Mouse (Mus musculus): ENCODE measurements at regions not wholly inside any gene's neighbourhood (a gene's known extent, or its start where the extent isn't known, plus 50 kb on each side); places are given as distances from the start of the nearest gene placed in this dataset.

- H3K4me3 ChIP-seq (replicated peaks; ENCODE audit: low read depth, low read length) = no peak overlapping the region
- DNase-seq (ENCODE audit: low spot score) (no peak), ATAC-seq (replicated peaks; ENCODE audit: low FRiP score, low read depth) (no peak)
- H3K27me3 ChIP-seq (ENCODE audit: insufficient read depth, low read length) = no peaks in the 10 kb centered on the region
- H3K4me2 ChIP-seq (ENCODE audit: low read length) = no peak overlapping the region
- 0 out of 2 replicates have a peak, but pooled peaks cover 2% of the 10 kb centered on the region for H3K4me1 ChIP-seq (replicated peaks; ENCODE audit: insufficient read depth, low read length)
- H3K27ac ChIP-seq = no peak overlapping the region
- no peak overlapping the region for H3K9ac ChIP-seq (ENCODE audit: low read depth, low read length)
- H3K9me3 ChIP-seq (replicated peaks; ENCODE audit: low read length) = no peaks in the 10 kb centered on the region
- TF ChIP-seq CTCF (IDR thresholded peaks at IDR 0.05; ENCODE audit: low read depth) = no peak
- no peaks in the 10 kb centered on the region for H3K36me3 ChIP-seq (ENCODE audit: insufficient read depth, low read length)
Observed at GRCm38 (mm10) chr8:116269393-116269792, 235.4 kb upstream of the Dynlrb2 start.

- Histone ChIP-seq H3K9me3 (replicated peaks; ENCODE audit: low read length) (no peaks in the 10 kb centered on the region), H3K4me3 (replicated peaks; ENCODE audit: low read depth, low read length) (no peak overlapping the region), H3K27me3 (ENCODE audit: insufficient read depth, low read length) (no peaks in the 10 kb centered on the region), H3K36me3 (ENCODE audit: insufficient read depth, low read length) (no peaks in the 10 kb centered on the region), H3K9ac (ENCODE audit: low read depth, low read length) (no peak overlapping the region), H3K27ac (no peak overlapping the region), H3K4me2 (ENCODE audit: low read length) (no peak overlapping the region), H3K4me1 (replicated peaks; ENCODE audit: insufficient read depth, low read length) (0 out of 2 replicates have a peak, but pooled peaks cover 2% of the 10 kb centered on the region)
- no peak for TF ChIP-seq CTCF (IDR thresholded peaks at IDR 0.05; ENCODE audit: low read depth)
- no peak for DNase-seq (ENCODE audit: low spot score)
- WGBS = 87% methylated on average over 2 of the region's 2 CpGs
- no peak for ATAC-seq (replicated peaks; ENCODE audit: low FRiP score, low read depth)
Observed at GRCm38 (mm10) chr8:116268685-116269084, 236.1 kb upstream of the Dynlrb2 start.

DNA sequence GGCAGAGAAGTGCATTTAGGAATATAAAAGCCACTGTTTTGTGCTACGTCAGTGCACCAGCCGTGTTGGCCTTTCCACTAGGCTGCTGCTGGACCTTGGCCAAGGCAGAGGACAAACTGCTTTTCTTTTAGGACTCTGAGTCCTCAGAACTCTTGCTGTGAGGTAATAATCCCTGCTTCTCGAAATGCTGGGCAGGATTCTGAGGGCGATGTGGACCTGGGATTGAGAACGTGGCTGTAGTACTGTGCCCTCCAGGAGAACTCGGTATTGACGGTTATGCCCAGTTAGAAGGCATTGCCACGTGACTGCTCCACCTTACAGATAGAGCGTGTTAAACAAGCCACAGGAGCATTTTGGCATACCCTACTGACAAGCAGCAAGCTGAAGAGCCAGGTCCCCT, 236.6 kb upstream of the Dynlrb2 start:
- Histone ChIP-seq H3K36me3 (ENCODE audit: insufficient read depth, low read length) (no peaks in the 10 kb centered on the region), H3K9ac (ENCODE audit: low read depth, low read length) (no peak overlapping the region), H3K4me1 (replicated peaks; ENCODE audit: insufficient read depth, low read length) (0 out of 2 replicates have a peak, but pooled peaks cover 2% of the 10 kb centered on the region), H3K4me3 (replicated peaks; ENCODE audit: low read depth, low read length) (no peak overlapping the region), H3K27me3 (ENCODE audit: insufficient read depth, low read length) (no peaks in the 10 kb centered on the region), H3K4me2 (ENCODE audit: low read length) (no peak overlapping the region), H3K27ac (no peak overlapping the region), H3K9me3 (replicated peaks; ENCODE audit: low read length) (no peaks in the 10 kb centered on the region)
- 69% methylated on average over 9 of the region's 9 CpGs for WGBS
- TF ChIP-seq CTCF (IDR thresholded peaks at IDR 0.05; ENCODE audit: low read depth) = no peak
- ATAC-seq (replicated peaks; ENCODE audit: low FRiP score, low read depth) = peak; percentile 51; the same call in 1 of the 2 replicates
- DNase-seq (ENCODE audit: low spot score) = no peak

- H3K9ac ChIP-seq (ENCODE audit: low read depth, low read length) = no peak overlapping the region
- no peak for TF ChIP-seq CTCF (IDR thresholded peaks at IDR 0.05; ENCODE audit: low read depth)
- ATAC-seq (replicated peaks; ENCODE audit: low FRiP score, low read depth) = no peak
- 0 out of 2 replicates have a peak, but pooled peaks cover 2% of the 10 kb centered on the region for H3K4me1 ChIP-seq (replicated peaks; ENCODE audit: insufficient read depth, low read length)
- 73% methylated on average over 4 of the region's 4 CpGs for WGBS
- DNase-seq (ENCODE audit: low spot score) = no peak
- H3K27me3 ChIP-seq (ENCODE audit: insufficient read depth, low read length) = no peaks in the 10 kb centered on the region
- no peaks in the 10 kb centered on the region for H3K9me3 ChIP-seq (replicated peaks; ENCODE audit: low read length)
- H3K4me2 ChIP-seq (ENCODE audit: low read length) = no peak overlapping the region
- no peak overlapping the region for H3K4me3 ChIP-seq (replicated peaks; ENCODE audit: low read depth, low read length)
- H3K36me3 ChIP-seq (ENCODE audit: insufficient read depth, low read length) = no peaks in the 10 kb centered on the region
- no peak overlapping the region for H3K27ac ChIP-seq
Observed at GRCm38 (mm10) chr8:116267021-116267420, 237.8 kb upstream of the Dynlrb2 start.

DNA sequence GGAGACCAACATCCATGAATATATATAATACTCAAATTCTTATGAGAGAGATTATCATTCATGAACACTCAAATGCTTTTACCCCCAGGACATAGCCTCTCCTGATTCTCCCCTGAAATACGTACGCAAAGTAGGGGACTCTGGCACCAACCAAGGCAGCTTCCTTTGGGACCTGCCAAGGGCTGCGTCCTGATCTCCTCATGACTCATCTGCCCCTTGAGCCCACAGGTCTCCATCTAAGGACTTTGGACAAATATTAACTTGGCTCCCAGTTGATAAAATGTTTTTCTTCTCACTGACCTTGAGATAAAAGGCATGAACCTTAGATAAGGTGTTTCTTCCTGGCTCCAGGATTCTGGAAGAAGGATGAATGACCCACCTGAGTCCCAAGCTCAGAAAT, 239.2 kb upstream of the Dynlrb2 start:
- ATAC-seq (replicated peaks; ENCODE audit: low FRiP score, low read depth) (no peak), DNase-seq (ENCODE audit: low spot score) (no peak)
- no peaks in the 10 kb centered on the region for H3K9me3 ChIP-seq (replicated peaks; ENCODE audit: low read length)
- H3K4me2 ChIP-seq (ENCODE audit: low read length) = no peak overlapping the region
- 76% methylated on average over 3 of the region's 3 CpGs for WGBS
- H3K27me3 ChIP-seq (ENCODE audit: insufficient read depth, low read length) = no peaks in the 10 kb centered on the region
- H3K27ac ChIP-seq = no peak overlapping the region
- no peak for TF ChIP-seq CTCF (IDR thresholded peaks at IDR 0.05; ENCODE audit: low read depth)
- H3K4me3 ChIP-seq (replicated peaks; ENCODE audit: low read depth, low read length) = no peak overlapping the region
- no peaks in the 10 kb centered on the region for H3K36me3 ChIP-seq (ENCODE audit: insufficient read depth, low read length)
- no peak overlapping the region for H3K9ac ChIP-seq (ENCODE audit: low read depth, low read length)
- 0 out of 2 replicates have a peak, but pooled peaks cover 6% of the 10 kb centered on the region for H3K4me1 ChIP-seq (replicated peaks; ENCODE audit: insufficient read depth, low read length)

DNA sequence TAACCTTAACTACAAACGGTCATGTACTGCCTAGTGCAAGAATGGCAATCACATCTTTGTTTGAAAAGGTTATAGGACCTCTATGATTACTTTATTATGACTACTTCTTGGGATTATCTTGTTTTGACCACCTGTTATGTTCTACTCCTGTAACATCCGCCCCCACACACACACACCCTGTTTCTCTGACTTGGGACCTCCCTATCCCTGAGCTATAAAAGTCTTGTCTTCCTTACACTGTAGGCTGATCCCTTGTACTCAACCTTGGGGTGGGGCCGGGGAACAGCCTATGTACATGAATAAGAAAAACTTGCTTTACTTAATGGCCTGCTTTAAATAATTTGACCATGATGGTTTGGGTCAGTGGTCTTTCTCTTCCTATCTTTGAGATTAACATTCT, 240.7 kb upstream of the Dynlrb2 start:
- ATAC-seq (replicated peaks; ENCODE audit: low FRiP score, low read depth) = no peak
- Histone ChIP-seq H3K4me3 (replicated peaks; ENCODE audit: low read depth, low read length) (no peak overlapping the region), H3K9ac (ENCODE audit: low read depth, low read length) (no peak overlapping the region), H3K36me3 (ENCODE audit: insufficient read depth, low read length) (no peaks in the 10 kb centered on the region), H3K4me2 (ENCODE audit: low read length) (no peak overlapping the region), H3K27ac (no peak overlapping the region), H3K9me3 (replicated peaks; ENCODE audit: low read length) (no peaks in the 10 kb centered on the region), H3K27me3 (ENCODE audit: insufficient read depth, low read length) (no peaks in the 10 kb centered on the region), H3K4me1 (replicated peaks; ENCODE audit: insufficient read depth, low read length) (0 out of 2 replicates have a peak, but pooled peaks cover 4% of the 10 kb centered on the region)
- TF ChIP-seq CTCF (IDR thresholded peaks at IDR 0.05; ENCODE audit: low read depth) = no peak
- DNase-seq (ENCODE audit: low spot score) = no peak
- WGBS = 92% methylated on average over 3 of the region's 3 CpGs

DNA sequence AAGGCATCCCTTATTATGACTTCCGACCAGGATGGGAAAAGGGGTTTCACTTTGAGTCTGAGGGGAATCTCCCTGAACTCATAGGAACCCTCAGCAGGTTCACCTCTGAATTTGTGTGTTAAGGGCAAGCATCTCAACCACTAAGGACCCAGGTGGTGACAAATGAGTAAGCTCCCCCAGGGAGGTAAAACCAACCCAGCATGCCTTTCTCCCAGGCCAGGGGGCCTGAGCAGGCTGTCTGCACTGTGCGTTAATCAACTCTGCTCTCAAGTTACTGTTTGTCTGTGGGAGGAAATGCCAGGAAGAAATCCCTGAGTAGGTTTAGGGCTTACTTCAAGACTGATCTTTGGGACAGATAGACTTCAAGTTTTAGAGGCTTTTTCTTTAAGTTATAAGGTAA, 243.5 kb upstream of the Dynlrb2 start:
- Histone ChIP-seq H3K4me2 (ENCODE audit: low read length) (no peak overlapping the region), H3K36me3 (ENCODE audit: insufficient read depth, low read length) (no peaks in the 10 kb centered on the region), H3K9ac (ENCODE audit: low read depth, low read length) (no peak overlapping the region), H3K4me1 (replicated peaks; ENCODE audit: insufficient read depth, low read length) (0 out of 2 replicates have a peak, but pooled peaks cover 4% of the 10 kb centered on the region), H3K9me3 (replicated peaks; ENCODE audit: low read length) (no peaks in the 10 kb centered on the region), H3K27ac (no peak overlapping the region), H3K27me3 (ENCODE audit: insufficient read depth, low read length) (no peaks in the 10 kb centered on the region), H3K4me3 (replicated peaks; ENCODE audit: low read depth, low read length) (no peak overlapping the region)
- ATAC-seq (replicated peaks; ENCODE audit: low FRiP score, low read depth) (no peak; the same call in 1 of the 2 replicates), DNase-seq (ENCODE audit: low spot score) (peak; percentile 79)
- TF ChIP-seq CTCF (IDR thresholded peaks at IDR 0.05; ENCODE audit: low read depth) = no peak
- WGBS = 24% methylated on average over 2 of the region's 2 CpGs
